Mouse (Mus musculus): ENCODE data around the gene Aspg.

- no peak for TF ChIP-seq CTCF (IDR thresholded peaks at IDR 0.05; ENCODE audit: borderline replicate concordance, insufficient read depth, low read depth, low read length)
- no peak for TF ChIP-seq POLR2A (IDR thresholded peaks at IDR 0.05; ENCODE audit: borderline replicate concordance, insufficient read depth, low read length)
Measured at GRCm38 (mm10) chr12:112140745-112141144, 34.3 kb downstream of the Aspg start.
